Mouse (Mus musculus) neutrophil, adult 5-6 weeks (primary cell): ENCODE measurements around the gene Cyp4a29. TPM values are rescaled to one million over a fixed set of nuclear protein-coding genes. Genes with fewer than 3 reads are reported as not detected.
A peak's percentile ranks its signal among the peaks of the same experiment; 100 is the strongest.
"Not testable (repeated sequence)": the region's sequence is repeated elsewhere in the genome, so short reads cannot be mapped to it uniquely, and the experiment has no call there.

Source experiments
- ATAC-seq: fragments of 151-379, 151-347 bp; 2 replicates; pipeline ENCODE4 v1.8.0; 2017; ENCODE audit warnings: mild to moderate bottlenecking, moderate TSS enrichment; ENCODE audit not compliant: insufficient number of reproducible peaks, poor library complexity, low FRiP score, severe bottlenecking; ENCODE audit errors: extremely low read depth
- total RNA-seq: library from RNA; stranded (forward); fragments of 200-1000 nt; gene quantifications from 2 replicates; pipeline ENCODE4 v1.2.3, GENCODE M21; 2017

The Cyp4a29 gene
- total RNA-seq: not detected in 2 replicates

DNA sequence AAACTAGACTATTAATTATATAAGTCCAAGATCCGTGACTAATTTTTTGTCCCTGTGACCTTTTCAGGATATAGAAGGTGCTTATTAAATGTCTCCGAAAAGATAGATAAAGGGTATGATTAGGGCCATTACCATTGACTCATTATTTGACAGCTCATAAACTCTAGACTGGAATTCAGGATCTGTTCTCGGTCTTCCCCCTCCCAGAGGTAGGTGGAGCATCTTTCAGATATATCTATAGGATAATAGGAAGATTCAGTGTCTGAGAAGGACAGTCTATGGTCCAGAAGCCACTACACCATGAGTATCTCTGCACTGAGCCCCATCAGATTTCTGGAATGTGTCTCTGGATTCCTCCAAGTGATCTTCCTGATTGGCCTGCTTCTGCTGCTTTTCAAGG is at the start of gene Cyp4a29:
Cyp4a29 (plus strand) TSS at position 301 of the 400 bp plus-strand sequence.
- no peak for ATAC-seq

DNA sequence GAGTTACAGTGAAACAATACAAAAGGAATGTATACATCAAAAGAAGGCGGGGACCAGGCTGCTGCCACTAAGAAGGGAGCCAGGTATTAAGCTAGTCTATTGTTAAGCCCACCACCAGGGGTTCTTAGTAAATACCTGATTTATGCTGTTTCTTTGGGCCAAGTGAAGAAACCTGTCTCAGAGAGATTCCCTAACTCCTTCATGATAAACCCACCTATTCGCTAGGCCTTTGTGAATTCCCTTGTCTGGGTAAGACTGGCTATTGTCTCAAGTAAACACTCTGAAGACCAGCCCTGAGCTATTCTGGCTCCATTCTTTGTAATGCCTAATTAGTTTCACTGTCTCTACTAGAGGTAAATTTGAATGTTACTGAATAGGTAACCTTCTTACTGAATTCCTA is 9.0 kb upstream of the Cyp4a29 start:
- not testable (repeated sequence) for ATAC-seq

DNA sequence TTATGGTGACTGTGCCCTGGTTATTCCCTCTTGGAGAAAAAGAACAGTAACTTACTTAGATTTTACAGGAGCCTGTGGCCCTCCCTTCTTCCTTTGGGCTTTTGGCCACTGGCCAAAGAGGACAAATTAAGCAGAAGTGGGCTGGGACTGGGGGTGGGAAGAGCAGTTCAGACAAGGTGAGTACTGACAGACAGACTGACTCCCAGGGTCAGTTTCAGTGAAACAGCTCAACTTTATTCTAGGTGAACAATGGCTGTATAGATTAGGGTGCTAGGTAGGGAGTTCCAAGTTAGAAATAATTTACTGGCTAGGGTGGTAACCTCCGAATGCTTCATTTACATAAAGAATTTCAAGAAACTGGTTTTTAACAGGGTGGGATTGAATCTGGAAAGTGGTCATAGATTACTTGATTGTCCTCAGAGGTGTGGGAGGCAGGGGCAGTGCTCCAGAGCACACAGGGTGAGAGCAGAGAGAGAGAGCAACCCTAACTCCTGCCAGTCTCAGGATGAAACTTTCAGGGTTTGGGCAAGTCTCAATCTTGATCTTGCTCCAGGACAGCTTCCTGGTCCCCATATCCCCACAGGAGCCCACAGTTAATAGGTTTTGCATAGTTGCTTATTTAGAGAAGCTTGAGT is 5.3 kb upstream of the Cyp4a29 start:
- no peak for ATAC-seq

GRCm38 (mm10) chr4:115264687-115265569 is 23.0 kb downstream of the Cyp4a29 start:
- not testable (repeated sequence) for ATAC-seq

DNA sequence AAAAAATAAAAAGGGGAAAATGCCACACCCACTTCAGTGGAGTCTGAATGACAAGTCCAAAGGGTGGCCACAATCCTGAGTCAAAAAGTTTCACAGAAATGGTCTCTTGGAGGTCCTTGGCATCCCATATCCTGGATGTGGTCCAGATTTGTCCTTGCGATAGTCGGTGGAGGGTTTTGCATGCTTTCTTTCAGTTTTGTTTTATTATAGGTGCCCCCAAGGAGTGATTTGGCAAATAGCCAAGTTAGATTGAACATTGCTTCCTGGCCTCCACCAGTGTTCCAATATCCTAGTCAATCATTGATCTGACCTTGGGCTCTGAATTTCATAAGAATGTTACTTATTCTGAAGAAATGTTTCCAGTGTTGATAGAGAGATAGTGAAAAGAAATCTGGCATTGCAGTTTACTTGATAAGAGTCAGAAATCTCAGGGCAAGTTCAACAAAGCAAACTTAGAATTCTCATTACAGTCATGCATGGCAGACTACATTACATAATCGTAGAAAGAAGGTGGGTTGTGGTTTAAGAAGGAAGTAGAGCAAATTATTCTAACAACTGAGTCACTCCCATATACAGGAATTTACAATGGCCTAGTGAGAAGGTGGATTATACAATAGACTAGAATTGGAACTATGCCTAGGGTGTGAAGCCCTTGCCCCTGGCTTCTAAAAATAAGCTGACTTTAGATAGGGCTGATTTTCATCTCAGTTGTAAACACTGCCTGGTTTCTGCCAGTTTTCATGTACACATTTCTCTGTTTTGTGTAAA is 36.5 kb downstream of the Cyp4a29 start:
- not testable (repeated sequence) for ATAC-seq

GRCm38 (mm10) chr4:115280342-115280741 is 38.5 kb downstream of the Cyp4a29 start:
- peak; percentile 79; the same call in 1 of the 2 replicates for ATAC-seq

DNA sequence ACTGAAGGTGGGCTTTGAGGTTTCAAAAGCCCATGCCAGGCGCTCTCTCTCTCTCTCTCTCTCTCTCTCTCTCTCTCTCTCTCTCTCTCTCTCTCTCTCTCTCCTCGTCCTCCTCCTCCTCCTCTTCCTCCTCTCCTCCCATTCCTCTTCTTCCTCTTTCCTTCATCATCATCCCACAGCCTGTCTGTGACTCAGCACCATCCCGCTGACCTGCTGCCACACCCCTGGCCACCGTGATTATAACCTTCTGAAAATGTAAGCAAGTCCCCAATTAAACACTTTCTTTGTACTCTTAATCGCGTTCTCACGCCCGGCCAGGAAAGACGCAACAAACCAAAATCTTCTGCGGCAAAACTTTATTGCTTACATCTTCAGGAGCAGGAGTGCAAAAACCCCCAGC is 38.9 kb downstream of the Cyp4a29 start:
- 0 out of 2 replicates have a peak, but pooled peaks have one; percentile 29 for ATAC-seq

DNA sequence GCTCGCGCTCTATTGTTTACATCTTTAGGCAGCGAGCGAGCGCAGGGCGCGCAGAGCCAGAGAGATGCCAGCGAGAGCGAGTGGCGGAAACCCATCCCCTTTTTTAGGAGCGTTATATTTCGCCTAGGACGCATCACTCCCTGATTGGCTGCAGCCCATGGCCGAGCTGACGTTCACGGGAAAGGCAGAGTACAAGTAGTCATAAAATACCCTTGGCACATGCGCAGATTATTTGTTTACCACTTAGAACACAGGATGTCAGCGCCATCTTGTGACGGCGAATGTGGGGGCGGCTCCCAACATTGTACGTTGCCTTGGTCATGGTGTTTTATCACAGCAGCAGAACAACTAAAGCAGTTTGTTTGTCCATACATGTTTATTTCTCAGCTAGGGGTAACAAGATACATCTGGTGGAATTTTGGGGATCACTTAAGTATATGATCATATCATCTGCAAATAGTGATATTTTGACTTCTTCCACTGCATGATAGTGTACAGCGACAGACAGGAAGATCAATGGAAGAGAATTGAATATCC is 39.4 kb downstream of the Cyp4a29 start:
- peak; percentile 55; the same call in 1 of the 2 replicates for ATAC-seq

GRCm38 (mm10) chr4:115298746-115299145 is 56.9 kb downstream of the Cyp4a29 start, which contains the start of gene Cyp4a12a:
Gene Cyp4a12a (plus strand): TSS chr4:115299046.
- not testable (repeated sequence) for ATAC-seq

Other genes starting within 250 kb of the Cyp4a29 start
- 0.74 TPM in 1 of 2 replicates, not detected in the other for gene Stil, start 241.9 kb upstream of the Cyp4a29 start, total RNA-seq
- 1.5 and 1.6 TPM in 2 replicates for gene Tal1, start 185.7 kb upstream of the Cyp4a29 start, total RNA-seq
- 1.8 and 2.9 TPM in 2 replicates for gene Pdzk1ip1, start 153.4 kb upstream of the Cyp4a29 start, total RNA-seq
- gene Cyp4x1, start 107.8 kb upstream of the Cyp4a29 start, total RNA-seq: not detected in 2 replicates
- not detected in 2 replicates for gene Cyp4a12a, start 57.0 kb downstream of the Cyp4a29 start, total RNA-seq
- gene Cyp4a12b, start 169.5 kb downstream of the Cyp4a29 start, total RNA-seq: not detected in 2 replicates
- gene Cyp4a30b, start 210.5 kb downstream of the Cyp4a29 start, total RNA-seq: not detected in 2 replicates